Mouse (Mus musculus) gastrocnemius, postnatal 25 days (tissue): ENCODE results near the gene Grid1. TPM values are rescaled to one million over a fixed set of nuclear protein-coding genes. Genes with fewer than 3 reads are reported as not detected.

Experiments used
- DNase-seq: peaks from one replicate; pipeline ENCODE4 v3.0.0; 2022
- total RNA-seq, 2 experiments: library from RNA; stranded (reverse); gene quantifications; 1 replicate in 1 of 2; 2 replicates in 1 of 2; pipeline ENCODE4 v1.2.3; 2021

Grid1 gene
- total RNA-seq, 2 experiments from 2014 or later = not detected

DNA sequence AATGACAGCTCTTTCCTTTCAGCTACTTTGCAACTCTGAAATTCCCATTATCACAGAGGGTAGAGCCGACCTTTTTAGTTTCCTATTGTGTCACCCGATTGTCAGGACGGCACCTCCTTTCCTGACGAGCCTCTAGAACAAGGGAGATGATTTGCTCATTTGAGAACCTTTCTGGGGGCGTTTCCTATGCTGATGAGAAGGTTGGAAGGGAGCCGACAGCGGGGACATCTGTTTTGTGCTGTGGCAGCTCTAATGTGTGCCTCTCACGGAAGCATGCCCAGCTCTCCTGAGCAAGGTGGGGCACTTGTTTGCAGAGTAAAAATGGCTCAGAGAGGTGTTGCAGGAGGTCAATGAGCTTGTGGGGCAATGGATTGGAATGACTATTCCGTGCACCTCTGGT, 189.2 kb downstream of the Grid1 start:
- no peak for DNase-seq

DNA sequence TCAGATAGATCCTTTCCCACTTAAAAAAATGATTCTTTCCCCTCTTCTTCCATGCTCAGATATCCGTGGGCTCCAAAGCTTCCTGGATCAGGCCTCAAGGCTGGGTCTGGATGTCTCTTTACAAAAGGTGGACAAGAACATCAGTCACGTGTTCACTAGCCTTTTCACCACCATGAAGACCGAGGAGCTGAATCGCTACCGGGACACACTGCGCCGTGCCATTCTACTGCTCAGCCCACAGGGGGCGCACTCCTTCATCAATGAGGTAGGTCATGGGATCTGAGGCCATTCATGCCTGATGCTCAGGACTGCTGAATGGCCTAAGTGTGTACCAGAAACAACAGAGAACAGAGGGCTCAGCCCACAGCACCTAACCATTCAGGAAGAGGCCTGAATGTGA, 206.8 kb downstream of the Grid1 start:
- peak; percentile 1 for DNase-seq

DNA sequence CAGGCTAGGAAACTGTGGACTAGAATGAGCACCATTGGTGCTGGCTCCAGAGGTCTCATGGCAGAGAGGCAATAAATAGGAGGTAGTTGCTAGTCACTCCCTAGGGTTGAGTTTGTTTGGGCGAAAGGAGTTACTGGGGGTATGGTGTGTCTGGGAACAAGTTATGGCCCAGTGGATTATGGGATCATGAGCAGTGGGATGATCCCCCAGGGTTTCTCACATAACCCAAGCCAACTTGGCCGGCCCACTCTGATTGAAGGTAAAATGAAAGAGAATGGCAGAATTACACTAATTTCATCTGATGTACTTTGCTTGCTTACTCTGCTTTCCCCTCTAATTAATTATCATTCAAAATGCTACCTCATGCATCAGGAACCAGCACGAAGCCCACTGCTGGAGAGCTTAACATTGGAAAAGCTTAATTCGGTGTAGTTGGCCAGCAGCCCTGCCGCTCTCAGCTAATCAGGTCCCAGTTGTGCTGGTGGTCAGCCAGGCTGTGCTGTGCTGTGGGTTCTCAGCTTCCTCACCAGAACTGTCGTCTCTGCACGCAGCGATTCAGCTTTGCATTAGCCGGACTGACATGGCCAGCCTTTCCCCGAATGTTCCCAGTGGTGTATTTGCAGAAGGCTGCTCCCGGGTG, 207.7 kb downstream of the Grid1 start:
- peak; percentile 2 for DNase-seq

DNA sequence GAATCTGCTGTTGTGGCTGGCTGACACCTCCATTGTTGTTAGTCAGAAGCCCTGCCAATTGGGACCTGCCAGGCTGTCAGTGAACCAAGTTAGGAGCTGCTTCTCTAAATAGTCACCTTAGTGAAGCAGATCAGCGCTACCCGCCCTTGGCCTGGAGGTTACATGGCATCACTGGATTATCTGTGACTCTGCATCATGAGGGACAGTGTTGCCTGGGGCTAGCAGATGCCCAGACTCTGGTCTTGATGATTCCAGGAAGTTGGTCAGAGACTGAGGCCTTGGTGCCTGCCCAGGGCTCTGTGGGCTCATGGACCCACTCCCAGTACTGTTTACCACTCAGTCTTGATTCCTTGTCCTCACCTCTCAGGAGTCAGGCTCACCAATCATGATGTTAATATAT, 209.7 kb downstream of the Grid1 start:
- no peak for DNase-seq

DNA sequence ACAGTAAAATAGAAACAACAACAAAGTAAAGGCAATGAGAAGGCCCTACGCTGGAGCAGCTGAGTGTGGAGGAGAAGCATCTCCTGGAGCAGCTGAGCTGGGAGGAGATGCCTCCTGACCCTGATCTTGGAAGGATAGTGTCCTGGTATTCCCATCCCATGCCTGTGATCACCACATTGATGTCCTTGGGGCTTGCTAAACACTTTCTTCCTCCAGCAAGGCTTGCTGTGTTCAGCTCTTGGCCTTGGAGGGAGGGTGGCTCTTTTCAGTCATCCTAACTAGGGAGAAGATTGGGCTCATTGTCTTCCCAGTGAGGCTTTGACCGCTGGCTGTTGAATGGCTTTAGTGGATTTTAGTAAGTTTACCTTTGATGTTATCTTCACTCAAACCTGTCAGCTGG, 210.4 kb downstream of the Grid1 start:
- no peak for DNase-seq

DNA sequence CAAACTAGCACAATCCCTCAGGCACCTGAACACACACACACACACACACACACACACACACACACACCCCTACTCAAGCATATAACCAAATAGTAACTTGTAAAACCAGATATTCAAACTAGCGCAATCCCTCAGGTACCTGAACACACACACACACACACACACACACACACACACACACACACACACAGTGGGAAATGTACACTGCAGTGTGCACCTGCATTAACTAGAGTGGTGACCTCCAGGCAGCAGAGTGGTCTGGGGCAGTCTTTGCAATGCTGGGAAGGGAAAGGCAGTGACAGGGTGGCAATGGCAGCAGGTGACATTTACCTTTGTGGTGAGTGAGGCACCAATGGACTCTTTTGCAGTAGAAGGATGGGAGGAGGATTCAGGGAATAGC, 212.4 kb downstream of the Grid1 start:
- no peak for DNase-seq

DNA sequence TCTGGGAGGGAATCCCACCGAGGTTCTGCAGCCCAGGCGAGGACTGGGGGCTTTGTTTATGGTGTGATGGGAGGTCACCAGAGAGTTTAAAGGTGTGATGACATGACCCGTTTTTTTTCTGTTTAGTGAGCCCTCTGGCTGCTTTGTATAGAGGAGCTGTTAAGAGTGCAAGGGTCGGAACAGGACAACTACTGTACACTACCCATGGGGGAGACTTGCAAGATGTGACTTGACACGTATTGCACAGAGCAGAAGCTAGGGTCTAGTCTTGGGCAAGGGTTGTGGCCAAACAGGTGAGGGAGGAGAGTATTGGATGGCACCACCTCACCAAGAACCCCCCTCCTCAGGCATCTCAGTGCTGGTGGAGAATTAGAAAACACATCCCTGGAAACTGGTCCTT, 224.4 kb downstream of the Grid1 start:
- DNase-seq = no peak

DNA sequence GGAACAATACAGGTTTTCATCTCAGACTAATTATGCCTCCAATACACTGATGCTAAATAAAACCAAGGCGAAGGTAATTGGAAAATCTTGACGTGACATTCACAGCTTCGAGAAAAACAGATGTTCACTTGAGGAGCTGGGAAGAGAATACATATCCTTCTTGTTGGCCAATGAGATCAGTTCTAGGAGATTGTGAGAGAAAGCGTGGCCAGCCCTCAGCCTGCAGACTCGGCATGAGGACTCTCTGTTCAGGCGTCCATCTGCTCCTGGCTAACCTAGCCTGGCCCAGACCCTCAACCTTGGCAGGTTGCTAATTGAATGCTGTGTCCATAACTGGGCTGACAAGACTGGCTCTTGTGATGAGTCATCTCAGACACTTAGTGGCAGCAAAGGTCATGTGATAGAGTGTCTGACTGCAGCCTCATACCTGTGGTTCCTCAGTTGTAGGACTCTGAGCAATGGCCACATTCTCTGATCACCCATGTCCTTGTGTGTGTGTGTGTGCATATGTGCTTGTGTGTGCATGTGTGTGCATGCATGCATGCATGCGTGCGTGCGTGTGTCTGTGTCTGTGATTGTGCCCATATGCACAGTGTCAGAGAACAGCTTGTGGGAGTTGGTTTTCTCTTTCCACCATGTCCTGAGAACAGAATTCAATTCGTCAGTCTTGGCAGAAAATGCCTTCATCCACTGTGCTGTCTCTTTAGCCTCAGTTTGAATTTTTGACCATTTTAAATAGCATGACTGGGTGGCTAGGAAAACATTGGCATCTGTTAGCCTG, 225.2 kb downstream of the Grid1 start:
- no peak for DNase-seq

DNA sequence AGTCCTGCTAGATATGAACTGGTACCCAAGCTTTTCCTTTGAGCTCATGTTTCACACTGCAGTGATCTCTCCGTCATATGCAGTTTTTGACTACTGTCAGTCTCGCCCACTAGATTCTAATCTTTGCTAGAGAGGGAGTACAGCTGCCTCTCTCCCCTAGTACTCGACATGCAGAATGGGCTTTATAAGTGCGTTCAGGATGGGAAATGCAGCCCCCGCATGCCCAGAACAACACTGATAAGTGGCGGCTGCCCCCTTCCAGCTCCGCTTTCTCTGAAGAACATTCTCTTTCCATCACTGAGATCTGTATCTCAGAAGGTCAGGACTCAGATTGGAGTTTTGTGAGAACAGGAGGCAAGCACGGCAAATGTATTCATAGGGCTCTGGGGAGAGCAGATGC, 229.3 kb downstream of the Grid1 start:
- no peak for DNase-seq

DNA sequence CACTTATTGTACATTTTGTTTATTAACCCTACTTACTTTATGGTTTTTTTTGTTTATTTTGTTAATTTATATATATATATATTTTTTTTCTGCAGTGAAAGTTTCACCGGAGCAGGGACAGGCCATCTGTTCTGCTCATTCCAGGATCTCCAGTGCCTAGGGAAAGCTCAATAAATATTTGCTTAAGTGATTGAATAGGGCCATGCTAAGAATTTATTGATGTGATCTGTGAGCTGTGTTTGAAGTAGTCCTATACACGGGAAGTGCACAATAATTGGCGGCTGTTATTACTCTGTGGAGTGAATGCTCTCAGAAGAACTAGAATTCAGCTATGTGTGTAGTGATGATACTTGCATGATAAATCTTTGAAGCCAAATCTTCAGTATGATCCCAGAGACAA, 234.2 kb downstream of the Grid1 start:
- no peak for DNase-seq

DNA sequence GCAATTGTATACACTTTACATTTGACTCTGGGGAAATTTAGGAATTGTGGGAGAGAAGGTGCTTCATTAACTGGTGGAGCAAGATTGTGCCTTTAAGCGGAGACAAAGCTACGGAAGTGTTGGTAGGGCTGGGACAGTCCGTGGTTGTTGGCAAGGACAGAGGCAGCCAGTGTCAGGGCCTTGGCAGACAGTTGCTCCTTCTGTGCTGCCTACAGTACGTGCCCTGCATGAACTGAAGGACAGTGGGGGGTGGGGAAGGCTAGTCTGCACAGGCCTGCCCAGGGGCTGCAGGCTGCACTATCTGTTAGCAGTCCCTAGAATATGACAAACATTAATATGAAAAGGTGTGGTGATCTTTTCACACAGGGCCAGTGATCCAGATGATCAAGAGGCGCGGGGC, 254.7 kb downstream of the Grid1 start:
- no peak for DNase-seq

DNA sequence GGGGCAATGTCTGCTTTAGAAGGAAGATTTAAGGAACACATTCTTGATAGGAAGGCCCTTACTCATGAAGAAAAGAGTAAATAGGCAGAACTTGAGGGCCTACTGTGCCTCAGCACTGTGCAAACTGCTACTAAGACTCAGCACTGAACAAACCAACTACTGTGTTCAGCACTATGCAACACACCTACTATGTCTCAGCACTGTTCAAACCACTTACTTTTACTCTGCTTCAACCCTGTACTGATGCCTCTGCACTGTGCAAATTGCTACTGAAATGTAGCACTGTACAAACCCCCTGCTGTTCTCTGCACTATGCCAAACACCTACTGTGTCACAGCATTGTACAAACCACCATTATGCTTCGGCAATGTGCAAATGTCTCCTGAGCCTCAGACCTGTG, 260.0 kb downstream of the Grid1 start:
- no peak for DNase-seq

DNA sequence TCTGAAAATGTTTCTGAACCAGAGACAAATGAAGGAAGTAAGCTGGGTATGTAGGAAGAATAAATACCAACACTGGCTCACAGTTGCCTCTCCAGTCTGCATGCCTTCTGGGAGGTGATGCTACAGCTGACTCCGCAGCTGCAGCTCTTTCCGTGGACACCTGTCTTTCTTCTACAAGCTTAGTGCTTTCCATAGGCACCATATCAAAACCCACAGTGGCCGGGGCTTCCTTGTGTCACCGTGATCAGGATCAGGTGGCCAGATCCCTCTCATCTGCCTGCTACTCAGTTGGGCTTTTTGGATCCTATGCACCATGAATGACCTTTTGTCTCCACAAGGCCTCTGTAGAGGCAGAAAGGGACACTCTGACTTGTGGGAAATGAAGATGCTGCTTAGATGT, 272.7 kb downstream of the Grid1 start:
- DNase-seq = no peak

DNA sequence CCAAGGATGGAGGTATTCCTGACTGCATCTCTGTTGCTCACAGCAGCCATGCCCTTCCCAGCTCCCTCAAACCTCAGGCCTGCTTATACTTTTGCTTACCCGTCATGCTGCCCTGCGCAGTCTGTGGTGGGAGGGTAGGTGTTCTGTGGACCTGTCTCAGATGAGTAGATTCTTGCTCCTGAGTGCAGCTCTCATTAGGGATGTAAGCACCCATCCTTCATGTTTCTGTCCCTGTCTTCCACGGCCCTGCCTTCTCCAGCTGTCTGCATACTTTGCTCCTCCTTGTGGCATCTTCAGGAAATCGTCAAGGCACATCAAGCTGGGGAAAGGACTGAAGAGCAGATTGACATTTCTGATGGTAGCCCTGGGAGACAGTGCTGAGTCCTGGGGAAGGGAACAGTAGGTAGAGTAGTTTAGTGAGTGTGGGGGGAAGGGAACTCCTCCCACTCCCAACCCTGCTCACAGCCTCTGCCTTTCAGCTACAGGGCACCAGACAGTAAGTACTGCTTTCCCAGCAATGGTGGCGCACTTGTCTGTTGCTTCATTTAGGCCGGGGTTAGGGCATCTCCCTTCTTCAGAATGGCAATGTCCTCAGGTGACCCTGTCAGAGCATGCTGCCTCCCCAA, 273.8 kb downstream of the Grid1 start:
- no peak for DNase-seq

DNA sequence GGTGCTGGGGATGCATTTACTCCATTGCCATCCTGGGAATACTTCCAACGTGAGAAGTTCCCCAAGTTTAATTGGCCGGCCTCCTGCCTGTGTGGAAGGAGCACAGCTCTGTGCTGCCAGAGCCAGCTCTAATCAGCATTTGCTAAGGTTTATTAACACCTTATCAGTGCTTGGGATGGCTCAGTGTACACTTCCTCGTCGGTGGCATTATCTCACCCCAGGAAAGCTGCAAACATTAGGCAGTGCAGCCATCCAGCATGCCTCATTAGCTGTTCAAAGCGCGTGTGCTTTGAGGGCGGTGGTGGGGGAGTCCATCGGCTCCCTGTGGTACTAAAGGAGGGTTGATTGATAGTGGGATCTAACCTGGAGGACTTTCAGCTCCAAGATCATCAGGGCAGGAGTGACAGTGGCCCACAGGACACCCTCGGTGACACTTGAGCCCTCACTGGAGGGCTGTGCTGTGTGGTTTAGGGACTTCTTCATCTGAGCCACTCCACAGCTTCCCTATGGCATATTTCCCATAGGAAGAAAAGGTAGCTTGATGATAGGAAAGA, 275.7 kb downstream of the Grid1 start:
- no peak for DNase-seq

DNA sequence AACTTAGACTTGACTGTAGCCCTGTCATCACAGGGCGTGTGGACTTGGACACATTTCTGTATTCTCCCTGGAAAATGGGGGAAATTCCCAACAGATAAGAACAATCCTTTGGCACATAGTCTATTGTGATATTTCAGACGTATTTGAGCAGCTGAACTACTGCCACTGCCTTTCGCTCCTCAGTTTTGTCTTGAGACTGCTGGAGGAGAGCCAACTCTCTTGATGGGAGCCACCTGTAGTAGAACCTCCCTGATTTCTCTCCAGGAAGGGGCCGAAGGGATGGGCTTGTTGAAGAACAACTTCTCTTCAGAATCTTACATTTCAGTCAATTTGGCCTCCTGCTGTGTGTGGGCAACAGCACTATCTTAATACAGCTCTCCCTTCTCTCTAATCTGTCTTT, 276.2 kb downstream of the Grid1 start:
- no peak for DNase-seq

DNA sequence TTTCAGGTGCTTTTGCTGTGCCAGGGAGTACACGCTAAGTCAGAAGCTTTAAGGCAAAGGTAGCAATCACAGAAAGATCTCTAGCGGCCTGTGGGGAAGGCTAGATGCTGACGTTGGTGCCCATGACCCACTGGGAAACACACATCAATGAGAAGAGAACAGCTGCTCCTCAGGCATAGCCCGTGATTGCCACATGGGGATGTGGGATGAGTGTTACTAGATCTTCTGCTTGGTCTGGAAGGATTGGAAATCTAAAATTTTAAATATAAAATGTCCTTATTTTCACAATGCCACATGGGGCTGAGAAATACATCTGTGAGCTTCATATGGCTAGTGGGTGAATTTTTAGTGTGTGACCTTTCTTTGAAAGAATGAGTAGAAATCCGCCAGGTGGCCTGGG, 277.3 kb downstream of the Grid1 start:
- no peak for DNase-seq

DNA sequence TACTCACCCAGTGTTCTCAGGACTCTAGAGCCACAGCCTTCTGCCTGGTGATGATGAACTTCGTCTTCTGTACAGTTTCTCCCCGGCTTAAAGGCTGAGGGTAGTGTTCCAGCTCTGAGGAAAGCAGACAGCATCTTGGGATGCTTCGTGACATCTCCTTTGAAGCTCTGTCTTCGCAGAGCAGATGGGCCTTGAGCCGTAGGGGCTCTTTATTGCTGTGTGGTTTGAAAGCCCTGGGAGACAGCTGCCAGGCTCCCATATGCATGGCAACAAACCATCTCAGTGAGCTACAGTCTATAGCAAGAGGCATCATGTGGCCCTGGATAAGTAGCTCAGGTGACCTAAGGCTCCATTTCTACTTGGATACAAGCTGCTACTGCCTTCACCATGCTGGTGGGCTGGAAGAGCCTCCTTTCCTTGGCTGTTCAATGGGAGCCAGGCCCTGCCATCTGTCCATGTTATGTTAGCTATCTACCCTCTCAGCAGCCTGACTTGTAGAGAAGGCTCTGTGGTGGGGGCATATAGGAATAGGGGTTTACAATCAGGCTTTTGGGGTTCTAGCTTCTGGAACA, 283.8 kb downstream of the Grid1 start:
- no peak for DNase-seq

DNA sequence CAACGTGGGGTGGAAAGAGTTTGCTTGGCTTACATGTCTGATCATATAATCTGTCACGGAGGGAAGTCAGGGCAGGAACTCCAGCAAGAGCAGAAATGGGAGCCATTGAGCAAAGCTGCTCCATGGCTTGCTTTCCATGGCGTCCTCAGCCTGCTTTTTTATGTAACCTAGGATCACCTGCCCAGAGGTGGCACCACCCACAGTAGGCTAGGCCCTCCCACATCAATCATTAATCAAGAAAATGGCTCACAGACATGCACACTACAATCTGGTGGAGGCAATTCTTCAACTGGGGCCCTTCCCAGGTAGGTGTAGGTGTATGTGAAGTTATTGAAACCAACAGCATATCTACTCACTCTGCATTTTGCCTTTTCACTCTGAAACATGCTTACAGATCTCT, 287.7 kb downstream of the Grid1 start:
- DNase-seq = no peak

DNA sequence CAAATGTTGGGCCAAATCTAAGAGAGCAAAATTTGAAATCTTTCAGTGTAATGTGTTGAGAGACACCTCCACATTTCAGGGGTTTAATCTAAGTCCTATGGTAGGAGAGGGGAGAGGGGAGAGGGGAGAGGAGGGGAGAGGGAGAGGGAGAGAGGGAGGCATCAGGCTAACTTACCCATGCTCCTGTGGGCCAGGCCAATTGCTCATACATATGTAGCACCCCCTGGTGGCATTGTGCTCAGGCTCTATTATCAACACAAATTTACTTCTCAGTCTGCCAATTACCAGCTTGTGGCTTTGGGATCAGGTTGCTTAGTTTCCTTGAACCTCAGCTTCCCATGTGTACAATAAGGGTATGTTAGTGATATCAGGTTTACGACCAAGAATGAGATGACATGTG, 291.0 kb downstream of the Grid1 start:
- DNase-seq = no peak

DNA sequence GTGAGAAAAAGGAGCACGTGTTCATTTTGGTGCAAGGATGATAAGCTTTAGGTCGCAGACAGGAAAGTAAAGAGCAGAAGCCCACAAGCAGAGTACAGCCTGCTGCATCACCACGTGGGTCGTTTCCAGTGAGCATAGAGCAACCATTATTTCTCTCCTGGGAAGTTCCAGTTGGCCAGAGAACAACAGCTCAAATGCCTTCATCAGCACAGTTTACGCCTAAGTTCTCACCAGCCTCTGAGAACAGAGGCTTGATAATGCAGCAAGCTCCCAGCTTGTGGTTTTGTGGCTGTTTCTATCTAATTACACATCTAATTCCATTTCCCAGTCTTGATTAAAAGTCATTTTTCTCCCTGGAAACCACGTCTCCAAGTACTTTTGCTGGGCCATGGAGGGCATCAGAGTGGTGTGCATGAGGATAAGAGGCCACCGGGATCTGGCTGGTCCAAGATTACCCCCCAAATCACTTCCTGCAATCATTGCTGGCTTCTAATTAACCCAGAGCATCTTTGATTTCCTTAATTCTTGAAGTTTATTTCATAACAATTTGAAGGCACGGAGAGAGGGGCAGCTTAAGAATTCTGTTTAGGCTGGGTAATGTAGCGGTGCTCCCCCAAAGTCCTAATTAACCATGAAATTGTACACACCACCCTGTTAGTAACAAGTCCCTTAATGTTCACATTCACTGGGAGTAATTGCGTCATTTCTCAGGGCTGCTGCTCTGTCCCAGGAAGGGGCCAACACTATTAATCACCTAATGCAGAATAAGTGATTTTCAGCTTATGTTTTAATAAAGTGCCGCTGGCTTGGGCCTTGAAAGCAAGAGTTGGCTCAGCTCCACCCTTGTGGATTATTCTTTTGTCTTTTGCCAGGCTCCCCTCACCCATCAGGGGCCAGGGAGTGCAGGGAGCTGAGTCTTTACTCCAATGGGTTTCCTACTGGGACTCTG, 292.7 kb downstream of the Grid1 start:
- DNase-seq = no peak

DNA sequence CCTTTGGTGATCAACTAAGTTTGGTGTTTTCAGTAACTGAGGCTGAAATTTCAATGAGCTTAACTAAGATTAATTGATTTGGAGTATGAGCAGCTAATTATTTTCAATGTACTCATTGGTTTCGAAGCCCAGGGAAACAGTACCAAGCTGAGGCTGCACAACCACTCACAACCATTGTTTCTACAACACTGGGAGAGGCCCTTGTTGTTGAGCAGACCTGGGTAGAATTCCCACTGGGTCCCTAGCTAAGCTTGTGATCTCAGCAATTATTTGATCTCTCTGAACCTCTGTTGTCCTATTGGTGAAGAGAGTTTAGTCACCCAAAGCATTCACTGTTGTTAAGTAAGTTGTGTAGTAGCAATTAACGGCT, 293.4 kb downstream of the Grid1 start:
- DNase-seq = no peak
